Comparison of ENCODE assay signal across 9 mouse cellular contexts in genomic region chr14:49278479-49278878, GRCm38 (mm10). TPM values are rescaled to one million over a fixed set of nuclear protein-coding genes. Genes with fewer than 3 reads are reported as not detected.
DNase-seq lines count a peak whose midpoint lies in the region; ATAC-seq and TF ChIP-seq lines count a peak whose summit lies in the region.
"Not testable (repeated sequence)": the region's sequence is repeated elsewhere in the genome, so short reads cannot be mapped to it uniquely, and the experiment has no call there.
"Had no signal": no experiment of that assay in that cellular context is flagged by ENCODE, and none has a peak within 500 bp of the region (broad histone marks: within the 10 kb centered on the region; RNA-seq: fewer than 3 reads in every experiment).

No protein-coding gene starts in this region.

- WGBS in intestine, embryonic 14.5 days, result 64% methylated on average over 9 of the region's 9 CpGs
- 67% methylated on average over 9 of the region's 9 CpGs for WGBS in intestine, embryonic 15.5 days
- 67% methylated on average over 9 of the region's 9 CpGs for WGBS in intestine, embryonic 16.5 days
- WGBS in intestine, postnatal 0 days, result 33% methylated on average over 9 of the region's 9 CpGs
- 39% methylated on average over 9 of the region's 9 CpGs for WGBS in small intestine, adult 2 months

- H3K9me3 ChIP-seq in intestine, embryonic 14.5 days (ENCODE audit: control insufficient read depth, low read length); intestine, embryonic 15.5 days; intestine, embryonic 16.5 days (ENCODE audit: control insufficient read depth, low read length); intestine, postnatal 0 days (ENCODE audit: control insufficient read depth): not testable (repeated sequence)

- DNase-seq in intestine, embryonic 14.5 days (ENCODE audit: low spot score), result not testable (repeated sequence)

- not testable (repeated sequence) for H3K4me3 ChIP-seq in intestine, embryonic 14.5 days (ENCODE audit: low read depth, low read length); intestine, embryonic 15.5 days (replicated peaks); intestine, embryonic 16.5 days (ENCODE audit: low read length); intestine, postnatal 0 days (ENCODE audit: low read depth, low read length); small intestine, adult 2 months (ENCODE audit: low read depth, low read length)

- not testable (repeated sequence) for TF ChIP-seq POLR2A in small intestine, adult 2 months (IDR thresholded peaks at IDR 0.05; ENCODE audit: low read depth, low read length)

- H3K27me3 ChIP-seq in intestine, embryonic 14.5 days (replicated peaks; ENCODE audit: control insufficient read depth, insufficient read depth, low read length); intestine, embryonic 15.5 days (replicated peaks); intestine, embryonic 16.5 days (replicated peaks; ENCODE audit: control insufficient read depth, insufficient read depth, low read length); intestine, postnatal 0 days (replicated peaks; ENCODE audit: control insufficient read depth, insufficient read depth, low read length); small intestine, adult 2 months (ENCODE audit: control insufficient read depth, insufficient read depth, low read length): not testable (repeated sequence)

- peak; percentile 65 for ATAC-seq in intestine, embryonic 14.5 days (replicated peaks; ENCODE audit: low FRiP score, low TSS enrichment, low read depth)
- peak; percentile 79 for ATAC-seq in intestine, embryonic 15.5 days
- ATAC-seq in intestine, embryonic 16.5 days, result peak; percentile 81
- peak; percentile 67 for ATAC-seq in intestine, postnatal 0 days

- not testable (repeated sequence) for H3K36me3 ChIP-seq in intestine, embryonic 14.5 days (ENCODE audit: control insufficient read depth, insufficient read depth, low read length); intestine, embryonic 15.5 days; intestine, embryonic 16.5 days (ENCODE audit: control insufficient read depth, insufficient read depth, low read length); intestine, postnatal 0 days (ENCODE audit: control insufficient read depth, insufficient read depth); small intestine, adult 2 months (ENCODE audit: control insufficient read depth, insufficient read depth, low read length)

- H3K4me1 ChIP-seq in intestine, embryonic 14.5 days (replicated peaks; ENCODE audit: control insufficient read depth, insufficient read depth, low read length); intestine, embryonic 15.5 days (replicated peaks); intestine, embryonic 16.5 days (ENCODE audit: control insufficient read depth, insufficient read depth, low read length); intestine, postnatal 0 days (replicated peaks; ENCODE audit: control insufficient read depth, insufficient read depth, low read length); small intestine, adult 2 months (ENCODE audit: control insufficient read depth, insufficient read depth, insufficient read length, low read length): not testable (repeated sequence)

- not testable (repeated sequence) for H3K27ac ChIP-seq in intestine, embryonic 14.5 days (ENCODE audit: low read depth); intestine, embryonic 15.5 days; intestine, postnatal 0 days (ENCODE audit: low read depth, low read length)
- H3K27ac ChIP-seq in intestine, embryonic 16.5 days (ENCODE audit: low read length), result peak overlapping the region; percentile 24; the same call in 1 of the 2 replicates
- peak overlapping the region; percentile 26; the same call in 1 of the 2 replicates for H3K27ac ChIP-seq in small intestine, adult 2 months (ENCODE audit: insufficient read depth, low read depth, low read length)

- not testable (repeated sequence) for H3K4me2 ChIP-seq in intestine, embryonic 14.5 days (ENCODE audit: low read length); intestine, embryonic 15.5 days (replicated peaks); intestine, embryonic 16.5 days (ENCODE audit: low read depth, low read length); intestine, postnatal 0 days (replicated peaks; ENCODE audit: low read depth)

- H3K9ac ChIP-seq in intestine, embryonic 14.5 days (ENCODE audit: low read length); intestine, embryonic 15.5 days; intestine, embryonic 16.5 days (ENCODE audit: low read depth, low read length); intestine, postnatal 0 days (ENCODE audit: low read depth, low read length): not testable (repeated sequence)

- not testable (repeated sequence) for TF ChIP-seq CTCF in intestine, postnatal 0 days (IDR thresholded peaks at IDR 0.05; ENCODE audit: low read depth); small intestine, adult 2 months (IDR thresholded peaks at IDR 0.05; ENCODE audit: extremely low read depth, insufficient read length, insufficient replicate concordance, low read depth, low read length)

RNA-seq across cellular contexts. Expression of gene ccdc198, which starts 33.2 kb away (rescaled TPM):
- polyA plus RNA-seq in intestine, embryonic 14.5 days (2014; fragmentation: Nextera tagmentation; extraction: Ambion mirVana), result 46.5 and 48.4 TPM in 2 replicates
- polyA plus RNA-seq in intestine, embryonic 15.5 days (2015; fragmentation: Nextera tagmentation; extraction: Ambion mirVana), result 92.0 and 94.3 TPM in 2 replicates
- 141 and 177 TPM in 2 replicates for polyA plus RNA-seq in intestine, embryonic 16.5 days (2015; fragmentation: Nextera tagmentation; extraction: Ambion mirVana)
- 135 and 146 TPM in 2 replicates for polyA plus RNA-seq in intestine, postnatal 0 days (2015; fragmentation: Nextera tagmentation; extraction: Ambion mirVana)
- polyA plus RNA-seq in small intestine, adult 2 months (2012; rRNA removed), result 0.18 and 0.47 TPM in 2 replicates
- polyA plus RNA-seq: activated CD4-positive, CD25-positive, alpha-beta regulatory T cell, adult 4 months; adrenal gland, adult 2 months; C2C12; G1E had no signal

Comparison
In these comparisons a context has a peak if more than half of its experiments do, and no peak if none do; other contexts are left out.
1. RNA of gene ccdc198, which starts 33.2 kb away (polyA plus RNA-seq): 141 to 177 TPM in intestine, embryonic 16.5 days, 135 to 146 TPM in intestine, postnatal 0 days, 92.0 to 94.3 TPM in intestine, embryonic 15.5 days and 46.5 to 48.4 TPM in intestine, embryonic 14.5 days; 0.18 to 0.47 TPM in small intestine, adult 2 months; every median in the first group is over 10 times any median in the second.
2. Peak in every context shown above with its lines, with median percentiles within 50 percentile points of each other: ATAC-seq.